Mouse (Mus musculus) ES-E14 (cell line): ENCODE results near the gene Rabep1.

Source experiments
- HCFC1 ChIP-seq: IDR thresholded peaks from 2 replicates; pipeline ENCODE4 v1.6.1; 2012; ENCODE audit warnings: low read length, inconsistent platforms, borderline replicate concordance; ENCODE audit not compliant: insufficient read depth
- ZNF384 ChIP-seq: IDR thresholded peaks from 2 replicates; pipeline ENCODE4 v1.6.1; 2012; ENCODE audit warnings: low read depth, low read length, inconsistent platforms

- TF ChIP-seq HCFC1 (no peak), ZNF384 (no peak)
Observed at GRCm38 (mm10) chr11:70919524-70919923, 74.9 kb downstream of the Rabep1 start.
